Mouse (Mus musculus): ENCODE measurements around the gene Ccdc60.

DNA sequence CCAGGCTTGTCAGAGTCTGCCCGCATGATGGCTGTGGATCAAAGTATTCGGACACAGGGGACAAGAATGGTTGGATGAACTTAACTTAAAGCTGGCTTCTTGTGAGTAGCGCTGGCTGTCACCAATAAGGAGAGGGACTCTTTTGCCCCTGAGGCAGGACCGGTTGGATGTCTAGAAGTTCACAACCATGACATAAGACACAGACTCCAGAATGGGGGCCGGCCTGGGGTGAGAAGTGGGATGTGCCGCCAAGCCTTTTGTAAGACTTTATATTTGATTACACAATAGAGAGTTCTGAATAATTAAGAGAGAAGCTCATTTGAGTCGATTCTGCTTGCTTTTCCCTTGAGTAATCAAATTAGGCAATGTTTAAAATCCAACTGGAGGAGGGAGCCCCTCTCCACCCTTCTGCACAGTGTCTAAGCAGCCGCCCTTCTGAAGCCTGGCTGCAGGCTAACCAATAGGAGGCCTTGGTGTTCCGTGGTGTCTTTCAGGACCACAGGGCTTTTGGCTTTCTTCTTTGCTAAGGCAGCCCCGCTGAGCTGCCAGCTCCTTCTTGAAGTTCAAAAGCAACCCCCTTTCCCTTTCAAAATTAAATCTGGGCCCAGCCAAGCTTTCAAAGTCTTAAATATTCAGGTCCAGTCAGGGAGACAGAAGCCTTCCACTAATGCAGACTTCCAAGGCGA lies 123.4 kb downstream of the Ccdc60 start:
- no peak for TF ChIP-seq POLR2A (IDR thresholded peaks at IDR 0.05; ENCODE audit: borderline replicate concordance, insufficient read depth, low read length)
- no peak for TF ChIP-seq CTCF (IDR thresholded peaks at IDR 0.05; ENCODE audit: borderline replicate concordance, insufficient read depth, low read depth, low read length)

Data from cerebellum, adult 2 months (tissue).